Mouse (Mus musculus) frontal cortex, postnatal 25 days (tissue): ENCODE results near the gene Rev1.

Experiments used
- DNase-seq, 2 experiments: peaks; one replicate each; pipeline ENCODE4 v3.0.0; 2022; ENCODE audit warnings: low spot score in 2 of 2

Rev1 gene

DNA sequence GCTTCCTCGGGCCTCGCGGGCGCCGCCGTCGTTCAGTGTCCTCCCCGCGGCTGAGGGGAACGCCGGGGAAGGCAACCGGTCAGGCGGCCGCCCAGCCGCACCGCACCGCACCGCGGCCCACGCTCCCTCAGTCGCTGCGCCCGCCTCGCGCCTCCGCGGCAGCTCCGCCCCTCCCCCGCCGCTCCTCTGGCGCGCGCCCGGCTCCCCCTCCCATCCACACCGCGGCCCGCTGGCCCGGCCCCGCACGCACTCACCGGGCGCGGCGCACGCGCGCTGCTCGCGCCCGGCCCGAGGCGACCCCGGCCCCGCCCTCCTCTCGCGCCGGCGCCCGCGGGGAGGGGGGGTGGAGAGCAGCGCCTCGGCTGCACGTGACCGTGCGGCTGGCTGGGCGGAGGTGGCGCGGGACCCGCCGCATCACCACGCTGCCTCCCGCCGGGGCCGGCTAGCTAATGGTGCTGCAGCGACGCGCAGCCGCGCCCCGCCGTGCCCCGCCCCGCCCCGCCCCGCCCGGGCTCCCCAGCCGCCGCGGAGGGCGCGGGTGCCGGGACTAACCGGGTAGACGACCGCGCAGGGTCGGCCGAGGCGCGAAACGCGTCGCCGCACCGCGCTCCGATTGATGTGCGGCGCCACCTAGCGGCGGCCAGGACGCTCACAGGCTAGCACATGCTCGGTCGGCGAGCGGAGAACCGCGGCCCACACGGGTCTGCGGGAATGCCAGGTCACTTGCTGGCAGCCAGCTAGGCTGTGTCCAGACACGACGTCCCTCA is at the start of gene Rev1:
Rev1 (minus strand) TSS at position 301 of the 767 bp plus-strand sequence.
- DNase-seq = peak; percentile 82 to 91

DNA sequence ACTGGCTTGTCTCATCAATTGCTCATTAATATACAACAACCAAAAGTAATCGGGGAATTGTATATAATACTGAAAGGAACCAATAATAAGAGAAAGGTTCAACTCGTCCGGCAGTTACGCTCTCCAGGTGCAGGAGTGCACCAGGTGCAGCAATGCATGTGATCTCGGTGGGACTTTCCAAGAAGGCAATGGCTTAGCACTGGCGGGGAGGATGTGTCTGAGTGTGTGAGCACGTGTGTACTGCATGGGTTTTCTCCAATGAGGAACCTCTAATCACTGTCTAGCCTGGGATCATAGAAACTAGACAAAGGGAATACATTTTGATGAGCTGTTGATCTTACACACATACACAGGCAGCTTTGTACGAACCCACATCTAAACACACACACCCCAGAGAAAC is 49.3 kb upstream of the Rev1 start:
- DNase-seq = no peak

DNA sequence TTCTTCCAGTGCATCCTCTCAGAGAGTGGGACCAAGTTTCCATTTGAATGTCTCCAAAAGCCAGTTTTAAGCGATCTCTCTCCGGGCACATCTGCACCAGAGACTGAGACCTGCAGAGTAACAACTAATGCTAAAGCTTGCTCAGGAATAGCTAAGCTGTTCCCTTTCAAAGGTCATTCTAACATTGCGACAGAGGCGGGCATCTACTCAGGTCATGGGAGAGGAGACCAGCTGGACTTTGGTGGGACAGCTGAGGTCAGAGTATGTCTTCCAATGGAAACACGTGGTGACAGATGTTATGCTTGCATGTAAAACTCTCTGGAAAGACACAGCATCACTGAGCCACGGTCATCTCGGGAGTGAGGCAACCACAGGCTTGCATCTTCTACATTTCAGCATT is 46.5 kb upstream of the Rev1 start:
- DNase-seq = no peak

DNA sequence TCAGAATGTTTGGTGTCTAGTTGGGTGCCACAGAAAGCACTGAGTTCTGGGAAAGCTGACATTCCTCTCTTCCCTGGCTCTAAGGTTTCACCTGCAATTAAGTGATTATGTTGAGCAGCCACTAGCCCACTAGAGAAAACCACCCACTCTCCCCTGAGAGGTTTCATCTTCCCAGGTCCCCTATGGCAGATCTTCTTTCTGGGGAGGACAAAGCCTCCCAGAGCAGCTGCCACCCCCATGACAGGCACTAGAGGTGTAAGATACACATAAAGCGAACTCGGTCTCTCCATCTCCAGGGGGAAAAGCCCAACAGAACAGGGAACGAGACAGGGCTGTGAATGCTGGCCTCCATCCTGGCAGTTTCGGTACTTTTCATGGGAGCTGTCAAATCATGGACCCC is 42.3 kb upstream of the Rev1 start:
- no peak for DNase-seq

DNA sequence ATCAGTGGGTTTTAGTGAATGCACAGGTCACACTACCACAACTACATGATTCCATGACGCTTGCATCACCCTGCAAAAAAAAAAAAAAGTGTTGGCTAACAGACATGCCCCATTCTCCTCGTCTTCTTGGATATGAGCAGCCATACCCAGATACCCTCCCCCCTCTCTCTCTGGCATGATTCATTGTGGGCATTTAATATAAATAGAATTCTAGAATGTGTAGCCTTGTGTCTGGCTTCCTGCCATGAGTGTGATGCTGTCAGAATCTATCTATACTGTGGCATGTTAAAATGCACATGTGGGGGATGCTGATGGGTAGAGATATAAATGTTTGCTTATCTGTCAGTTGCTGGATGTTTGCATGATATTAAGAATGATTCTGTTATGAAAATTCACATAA is 36.1 kb upstream of the Rev1 start:
- no peak for DNase-seq

DNA sequence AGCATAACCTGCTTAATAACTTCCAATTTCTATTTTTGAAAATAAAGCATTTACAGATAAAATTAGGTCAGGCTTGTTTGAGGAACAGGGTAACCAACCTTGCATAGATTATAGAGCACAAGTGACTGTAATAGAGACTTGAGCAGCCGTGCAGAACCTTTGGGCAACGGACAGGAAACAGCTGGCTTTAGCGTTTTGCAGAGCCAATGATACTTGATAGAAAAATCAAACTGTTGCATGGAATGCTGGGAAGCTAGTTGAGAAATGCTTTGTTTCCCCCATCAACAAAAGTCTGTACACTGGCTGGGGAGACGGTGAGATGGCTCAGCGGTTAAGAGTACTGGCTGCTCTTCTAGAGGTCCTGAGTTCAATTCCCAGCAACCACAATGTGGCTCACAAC is 20.5 kb upstream of the Rev1 start:
- no peak for DNase-seq

DNA sequence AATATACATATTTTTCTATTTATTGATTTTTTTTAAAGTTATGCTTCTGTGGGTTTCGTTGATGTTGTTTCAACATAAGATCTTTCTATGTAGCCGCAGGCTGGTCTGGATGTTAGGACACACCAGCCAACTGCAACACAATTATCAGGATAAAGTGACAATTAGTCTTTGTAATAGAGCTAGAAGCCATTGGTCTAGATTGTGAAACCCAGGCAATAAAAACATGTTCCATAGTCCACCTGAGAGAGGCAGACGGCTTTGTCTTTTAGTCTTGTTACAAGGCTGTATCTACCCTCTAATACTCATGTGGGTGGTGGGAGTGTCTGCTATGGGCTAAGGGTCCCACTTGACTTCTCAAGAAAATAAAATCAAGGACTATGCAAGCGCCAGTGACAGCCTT is 16.4 kb upstream of the Rev1 start:
- DNase-seq = no peak

DNA sequence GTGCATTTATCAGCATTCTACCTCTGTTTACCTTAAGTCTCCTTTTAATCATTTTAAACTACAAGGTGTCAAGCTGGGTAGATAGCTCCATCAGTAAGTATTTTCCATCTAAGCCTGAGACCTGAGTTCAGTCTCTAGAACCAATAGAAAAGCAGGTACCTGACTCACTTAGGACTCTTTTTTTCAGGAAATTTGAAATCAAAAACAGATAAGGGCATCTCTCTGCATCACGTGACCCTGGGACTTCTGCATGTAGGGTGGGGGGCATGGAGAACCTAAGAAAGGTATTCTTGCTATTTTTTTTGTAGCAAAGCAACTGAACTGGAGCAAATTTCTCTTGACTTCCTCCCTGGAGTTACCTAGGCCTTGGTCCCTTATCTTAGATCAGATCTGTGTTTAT is 11.8 kb upstream of the Rev1 start:
- DNase-seq = no peak

DNA sequence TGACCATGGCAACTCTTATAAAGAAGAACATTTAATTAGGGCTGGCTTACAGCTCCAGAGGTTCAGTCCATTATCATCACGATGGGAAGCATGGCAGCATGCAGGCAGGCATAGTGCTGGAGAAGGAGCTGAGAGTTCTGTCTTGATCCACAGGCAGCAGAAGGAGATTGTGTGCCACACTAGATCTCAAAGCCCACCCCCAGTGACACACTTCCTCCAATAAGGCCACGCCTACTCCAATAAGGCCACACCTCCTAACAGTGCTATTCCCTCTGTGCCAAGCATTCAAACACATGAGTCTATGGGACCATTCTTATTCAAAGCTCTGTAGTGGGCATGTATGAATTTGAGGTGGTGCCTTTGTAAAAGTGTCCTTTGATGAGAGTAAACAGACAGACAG is 11.3 kb upstream of the Rev1 start:
- DNase-seq = no peak

DNA sequence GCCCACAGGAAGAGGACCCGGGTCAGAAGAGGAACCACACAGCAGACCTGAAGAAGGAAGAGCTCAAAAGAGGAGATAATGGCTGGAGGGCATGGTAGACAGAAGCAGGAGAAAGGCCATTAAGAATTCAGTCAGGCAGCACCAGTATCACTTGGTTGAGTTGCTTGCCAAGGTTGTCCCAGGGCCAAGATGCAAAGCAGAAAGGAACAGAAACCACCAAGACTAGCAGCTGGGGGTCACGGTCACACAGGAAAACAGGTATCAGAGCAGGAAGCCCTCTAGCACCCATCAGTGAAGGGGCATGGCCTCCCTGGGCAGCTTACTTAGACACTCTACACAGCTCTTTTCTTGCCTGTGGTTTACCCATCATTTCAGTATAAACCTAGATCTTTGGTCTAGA is 9.8 kb upstream of the Rev1 start:
- DNase-seq = no peak

DNA sequence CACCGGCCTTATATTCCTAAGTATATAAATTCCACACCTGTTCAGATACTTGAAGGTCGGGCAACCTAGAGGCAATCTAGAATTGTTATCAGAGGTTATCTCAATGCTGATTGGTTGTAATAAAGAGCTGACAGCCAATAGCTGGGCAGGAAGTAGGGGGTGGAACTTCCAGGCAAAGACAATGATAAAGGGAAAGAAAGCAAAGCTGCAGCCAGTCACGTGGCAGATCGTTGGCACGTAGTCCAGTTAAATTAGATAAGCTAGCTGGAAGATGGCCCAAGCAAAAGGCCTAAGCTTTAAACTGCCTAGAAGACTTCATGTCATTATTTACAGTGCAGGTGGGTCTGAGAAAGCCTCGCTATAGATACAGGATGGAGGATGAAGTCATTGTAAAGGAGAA is 3.3 kb upstream of the Rev1 start:
- no peak for DNase-seq

DNA sequence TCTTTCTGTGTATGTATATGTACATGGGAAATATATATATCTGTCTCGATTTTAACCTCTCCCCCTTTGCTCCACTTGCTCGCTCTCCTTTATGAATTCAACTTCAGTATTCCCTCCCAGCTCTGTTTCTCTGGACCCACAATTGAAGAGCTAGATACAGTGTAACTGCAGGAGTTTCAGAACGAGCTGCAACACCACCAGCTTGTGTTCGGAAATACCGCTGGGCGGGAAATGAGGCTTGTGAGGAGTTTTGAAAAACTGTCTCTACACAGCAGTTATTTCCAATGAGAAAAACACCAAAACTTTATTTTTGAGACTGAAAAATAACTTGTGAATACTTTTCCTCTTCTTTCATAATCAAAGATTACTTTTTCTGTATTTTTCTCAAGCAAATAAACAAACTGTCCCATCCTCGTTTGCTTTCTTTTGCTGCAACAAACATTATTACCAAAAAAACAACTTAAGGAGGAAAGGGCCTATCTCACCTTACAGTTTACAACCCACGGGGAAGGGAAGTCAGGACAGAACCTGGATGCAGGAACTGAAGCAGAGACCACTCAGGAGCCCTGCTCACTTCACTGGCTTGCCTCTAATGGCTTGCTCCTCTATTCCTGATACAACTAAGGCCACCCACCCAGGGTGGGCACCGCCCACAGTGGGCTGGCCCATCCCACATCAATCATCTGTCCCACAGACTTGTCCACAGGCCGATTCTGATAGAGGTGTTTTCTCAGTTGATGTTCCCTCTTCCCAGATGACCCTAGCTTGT is 1.3 kb upstream of the Rev1 start:
- no peak for DNase-seq

DNA sequence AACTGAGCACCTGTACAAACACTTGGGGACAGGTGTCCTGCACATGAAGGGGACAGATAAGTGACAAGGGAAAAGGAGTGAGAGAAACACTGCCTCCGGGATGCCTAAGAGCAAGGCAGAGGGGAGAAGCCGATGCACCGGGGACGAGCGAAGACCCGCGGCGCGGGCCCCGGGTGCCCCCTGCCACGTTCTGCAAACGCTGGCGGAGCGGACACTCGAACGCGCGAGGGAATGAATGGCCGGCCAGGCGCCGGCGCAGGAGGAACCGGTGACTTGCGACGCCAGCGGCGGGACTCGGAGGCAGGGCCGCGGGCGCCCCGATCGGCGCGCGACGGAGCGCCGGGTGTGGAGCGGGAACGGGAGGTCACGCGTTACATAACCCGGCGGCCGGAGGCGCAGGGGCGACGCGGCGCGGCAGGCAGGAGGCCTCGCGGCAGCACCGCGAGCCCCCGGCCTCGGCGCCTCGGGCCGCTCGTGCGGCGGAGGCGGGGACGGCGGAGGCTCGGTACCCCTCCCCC is 623 bp downstream of the Rev1 start:
- peak; percentile 26 for DNase-seq

DNA sequence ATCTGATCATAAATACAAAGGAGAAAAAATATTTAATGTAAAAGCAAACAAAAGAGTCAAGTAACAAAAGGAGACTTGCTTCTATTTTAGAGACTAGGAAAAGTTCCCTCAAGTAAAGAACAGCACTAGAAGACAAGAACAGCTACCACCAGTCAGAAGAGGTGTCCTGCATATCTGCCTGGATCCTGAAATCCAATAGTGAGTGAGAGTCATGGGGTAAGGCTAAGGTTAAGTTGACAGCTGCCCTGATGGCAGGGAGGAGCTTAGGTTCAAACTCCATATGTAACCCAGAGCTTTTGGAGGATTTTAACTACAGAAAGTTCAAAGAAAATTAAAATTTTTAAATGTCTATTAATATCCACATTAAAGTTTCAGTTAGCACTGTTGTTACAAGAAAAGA is 2.6 kb downstream of the Rev1 start:
- no peak for DNase-seq

DNA sequence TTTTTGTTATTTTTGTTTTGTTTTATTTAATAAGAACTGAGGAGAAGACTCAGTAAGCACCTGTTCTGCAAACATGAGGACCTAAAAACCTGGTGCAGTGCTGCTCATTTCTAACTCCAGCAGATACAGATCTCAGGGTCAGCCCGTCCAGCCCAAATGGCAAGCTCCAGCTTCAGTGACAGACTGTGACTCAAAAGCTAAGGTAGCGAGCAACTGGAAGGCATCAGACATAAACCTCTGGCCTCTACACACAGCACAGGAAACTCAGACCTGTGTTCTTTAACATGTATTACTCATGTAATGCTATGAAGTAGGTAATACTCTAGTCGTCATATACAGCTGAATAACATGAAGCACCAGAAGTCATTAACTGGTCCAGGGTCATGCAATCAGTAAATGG is 3.2 kb downstream of the Rev1 start:
- no peak for DNase-seq

DNA sequence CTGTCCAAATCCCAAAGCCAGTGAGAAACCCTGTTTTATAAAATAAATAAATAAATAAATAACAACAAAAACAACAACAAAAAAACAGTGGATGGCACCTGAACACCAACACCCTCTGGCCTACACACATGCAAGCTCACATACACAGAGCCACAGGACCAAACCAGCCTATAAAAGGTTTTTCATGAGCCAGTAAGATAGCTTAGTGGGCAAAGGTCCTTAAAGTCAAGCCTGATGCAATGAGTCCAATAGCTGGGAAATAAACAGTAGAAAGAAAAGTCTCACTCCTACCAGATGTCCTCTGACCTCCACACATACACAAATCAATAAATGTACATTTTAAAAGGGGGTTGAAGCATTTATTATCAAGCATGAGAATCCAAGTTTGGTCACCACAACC is 5.3 kb downstream of the Rev1 start:
- no peak for DNase-seq

DNA sequence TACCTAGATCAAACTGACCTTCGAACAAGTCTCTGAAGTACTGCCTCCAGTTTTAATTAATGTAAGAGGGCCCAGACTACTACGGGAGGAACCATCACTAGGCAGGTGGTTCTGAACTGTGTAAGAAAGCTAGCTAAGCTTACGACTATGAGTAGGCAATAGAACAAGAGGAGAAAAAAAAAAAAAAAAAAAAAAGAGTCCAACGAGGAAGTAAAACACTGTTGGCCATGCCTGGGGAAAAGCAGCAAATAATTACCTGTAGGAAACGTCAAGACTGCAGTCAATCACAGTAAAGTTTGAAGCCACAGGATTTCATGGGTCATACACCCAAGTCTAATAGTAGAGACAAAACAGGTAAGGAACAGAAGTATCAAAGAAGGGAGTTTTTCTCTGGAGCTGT is 8.7 kb downstream of the Rev1 start:
- DNase-seq = no peak

DNA sequence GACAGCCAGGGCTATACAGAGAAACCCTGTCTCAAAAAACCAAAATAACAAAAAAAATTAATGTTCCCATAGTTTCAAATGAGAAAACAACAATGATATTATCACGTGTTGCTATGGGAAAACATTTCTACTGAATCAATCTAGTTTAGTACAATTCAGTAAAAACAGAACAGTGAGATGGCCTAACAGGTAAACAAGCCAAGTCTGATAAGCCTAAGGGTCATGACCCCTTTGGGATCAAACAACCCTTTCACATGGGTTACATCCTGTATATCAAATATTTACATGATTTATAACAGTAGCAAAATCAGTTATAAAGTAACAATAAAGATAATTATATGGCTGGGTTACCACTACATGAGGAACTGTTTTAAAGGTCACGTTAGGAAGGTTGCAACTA is 11.0 kb downstream of the Rev1 start:
- no peak for DNase-seq

DNA sequence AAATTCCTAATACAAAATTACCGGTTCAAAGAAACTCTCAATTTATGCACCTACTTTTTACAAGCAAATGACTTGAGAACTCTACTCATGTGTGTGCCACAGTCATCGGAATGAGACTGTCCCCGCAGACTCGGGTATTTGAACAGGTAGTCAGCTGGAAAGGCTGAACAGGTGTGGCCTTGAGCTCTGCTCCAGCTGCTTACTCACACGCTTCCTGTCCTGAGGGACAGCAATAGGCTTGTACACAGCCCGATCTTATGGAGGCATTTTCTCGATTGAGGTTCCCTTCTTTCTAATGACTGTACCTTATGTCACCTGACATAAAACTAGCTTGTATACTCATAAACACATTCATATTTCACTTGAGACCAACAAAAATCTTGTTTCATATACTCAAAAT is 19.8 kb downstream of the Rev1 start:
- DNase-seq = no peak

DNA sequence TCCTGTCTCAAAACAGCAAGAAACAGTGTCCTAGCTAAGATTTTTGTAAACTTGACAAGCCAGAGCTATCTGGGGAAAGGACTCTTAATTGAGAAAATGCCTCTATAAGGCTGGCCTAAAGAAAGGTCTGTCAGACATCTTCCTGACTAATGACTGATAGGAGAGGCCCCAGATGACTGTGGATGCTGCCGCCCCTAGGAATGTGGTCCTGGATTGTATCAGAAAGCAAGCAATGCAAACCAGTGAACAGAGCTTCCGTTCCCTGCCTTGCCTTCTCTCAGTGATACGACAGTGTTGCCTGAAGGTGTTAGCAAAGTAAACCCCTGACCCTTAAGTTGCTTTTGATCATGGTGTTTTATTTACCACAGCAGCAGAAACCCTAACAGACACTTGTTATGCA is 25.8 kb downstream of the Rev1 start:
- no peak for DNase-seq

DNA sequence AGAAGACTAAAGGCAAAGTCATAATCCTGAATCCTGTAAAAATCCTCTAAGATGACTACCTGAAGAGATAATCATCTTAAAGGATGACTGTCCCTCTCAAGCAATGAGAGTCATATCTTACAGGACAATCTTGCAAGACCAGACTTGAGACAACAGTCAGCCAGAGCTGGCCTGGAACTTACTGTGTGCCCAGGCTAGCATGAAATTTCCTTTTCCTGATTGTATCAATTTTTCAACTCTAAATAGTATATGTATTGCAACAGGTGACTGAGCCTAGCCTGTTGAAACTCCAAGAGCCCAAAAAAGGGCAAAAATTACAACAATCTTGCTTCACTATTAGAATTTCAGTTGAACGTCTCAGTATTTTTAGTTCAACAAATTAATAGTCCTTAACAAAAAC is 26.4 kb downstream of the Rev1 start:
- DNase-seq = no peak

DNA sequence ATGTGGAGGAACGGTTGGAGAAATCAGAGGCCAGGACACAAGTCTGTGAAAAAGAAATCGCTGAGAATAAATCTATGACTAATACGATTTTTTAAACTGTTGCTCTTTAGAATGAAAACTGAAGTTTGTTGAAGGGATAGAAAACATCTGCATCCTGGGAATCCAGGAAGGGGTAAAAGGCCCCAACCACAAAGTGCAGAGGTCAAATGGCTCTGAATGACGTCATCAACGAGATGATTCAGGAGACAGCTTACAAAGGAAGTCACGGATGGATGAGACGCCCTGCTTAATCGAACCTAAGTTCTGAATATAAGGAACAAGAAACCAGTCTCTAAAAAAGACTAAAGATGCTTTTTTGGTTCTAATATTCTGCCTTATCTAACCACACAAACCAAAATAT is 48.3 kb downstream of the Rev1 start:
- DNase-seq = no peak

DNA sequence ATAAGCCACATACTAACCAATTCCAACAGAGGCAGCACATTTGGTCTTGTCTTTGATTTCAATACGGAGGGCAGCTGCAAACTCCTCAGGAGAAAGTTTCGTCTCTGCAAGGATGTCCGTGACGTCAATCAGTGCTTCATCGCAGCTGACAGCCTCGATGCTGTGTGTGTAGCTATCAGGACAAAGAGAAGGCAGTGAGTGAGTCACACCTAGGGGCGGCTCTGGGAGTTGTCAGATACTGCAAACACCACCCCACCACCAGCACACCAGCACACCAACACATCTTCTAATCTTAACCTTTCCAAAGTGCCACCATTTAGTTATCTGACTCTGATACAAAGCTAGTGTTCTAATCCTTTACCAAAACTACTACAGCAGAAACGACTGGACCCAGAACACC is 58.3 kb downstream of the Rev1 start:
- no peak for DNase-seq
